Mouse (Mus musculus): ENCODE results near the gene Cdc42ep2. TPM values are rescaled to one million over a fixed set of nuclear protein-coding genes. Genes with fewer than 3 reads are reported as not detected.

Gene Cdc42ep2
- total and polyA plus RNA-seq, 3 experiments = 0.13 to 0.25 (median 0.20) TPM

DNA sequence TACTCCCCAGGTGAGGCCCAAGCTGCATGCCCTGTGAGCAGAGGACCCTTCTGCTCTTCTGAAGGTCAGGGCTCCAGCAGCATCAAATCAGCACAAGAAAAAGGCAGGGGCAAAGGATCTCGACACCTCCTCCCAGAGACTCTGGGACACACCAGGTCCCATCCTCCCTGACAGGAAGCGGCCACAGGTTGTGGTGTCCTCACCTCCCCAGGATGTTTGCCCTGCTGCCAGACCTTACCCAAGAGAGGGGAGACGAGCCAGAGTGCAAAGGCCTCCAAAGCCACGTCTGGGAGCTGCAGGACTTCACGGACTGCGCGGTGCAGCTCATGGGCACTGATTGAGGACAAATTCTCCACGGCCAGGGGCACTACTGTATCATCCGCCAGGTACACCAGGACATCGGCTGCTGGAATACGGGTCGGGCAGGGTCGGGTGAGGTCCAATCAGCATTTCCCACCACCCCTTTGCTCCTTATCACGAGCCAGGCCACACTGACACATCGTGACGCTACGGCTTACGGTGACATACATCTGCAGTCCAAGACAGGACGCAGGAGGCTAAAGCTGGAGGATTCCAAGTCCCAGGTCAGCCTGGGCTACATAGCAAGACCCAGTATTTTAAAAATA lies 51.6 kb downstream of the Cdc42ep2 start:
- dilution Hi-C loops (cut with MboI; ENCODE audit: extremely low pct_ligation_motif_present, extremely low pct_unique_long_range_greater_than_20kb, low sequenced_read_pairs) (no loop called here), in situ Hi-C loops (cut with MboI; ENCODE audit: low pct_ligation_motif_present, low pct_unique_long_range_greater_than_20kb, low sequenced_read_pairs) (no loop called here)
- Histone ChIP-seq H3K4me2 (ENCODE audit: insufficient read depth, low read depth, poor library complexity, severe bottlenecking) (no peak overlapping the region), H3K79me2 (replicated peaks; ENCODE audit: control insufficient read depth, extremely low read depth, insufficient read depth, poor library complexity, severe bottlenecking) (peaks cover 4% of the 10 kb centered on the region; the same call in 1 of the 2 replicates), H3K4me1 (ENCODE audit: control insufficient read depth in 1 of 2, insufficient read depth in 2 of 2) (peaks cover 19 to 46% of the 10 kb centered on the region in 2 experiments), H3K9me3 (replicated peaks; ENCODE audit: low read length) (no peaks in the 10 kb centered on the region), H3K4me3 (replicated peaks in 1 of 3; ENCODE audit: low read depth in 2 of 3, low read length in 2 of 3, poor library complexity in 1 of 3) (no peak overlapping the region), H3K27ac (ENCODE audit: insufficient read depth, low read depth) (no peak overlapping the region), H3K27me3 (replicated peaks) (no peaks in the 10 kb centered on the region), H3K9ac (ENCODE audit: insufficient read depth, low read depth) (no peak overlapping the region), H3K36me3 (replicated peaks in 1 of 2; ENCODE audit: control insufficient read depth in 1 of 2, insufficient read depth in 1 of 2, low read length in 1 of 2) (peaks cover 45 to 54% of the 10 kb centered on the region in 2 experiments)
- no peak for TF ChIP-seq POLR2A (IDR thresholded peaks at IDR 0.05; ENCODE audit: low read depth, low read length)
- no peak for TF ChIP-seq ZNF384 (IDR thresholded peaks at IDR 0.05; ENCODE audit: low read depth, low read length)
- DNase-seq (ENCODE audit: extremely low read depth) = no peak

DNA sequence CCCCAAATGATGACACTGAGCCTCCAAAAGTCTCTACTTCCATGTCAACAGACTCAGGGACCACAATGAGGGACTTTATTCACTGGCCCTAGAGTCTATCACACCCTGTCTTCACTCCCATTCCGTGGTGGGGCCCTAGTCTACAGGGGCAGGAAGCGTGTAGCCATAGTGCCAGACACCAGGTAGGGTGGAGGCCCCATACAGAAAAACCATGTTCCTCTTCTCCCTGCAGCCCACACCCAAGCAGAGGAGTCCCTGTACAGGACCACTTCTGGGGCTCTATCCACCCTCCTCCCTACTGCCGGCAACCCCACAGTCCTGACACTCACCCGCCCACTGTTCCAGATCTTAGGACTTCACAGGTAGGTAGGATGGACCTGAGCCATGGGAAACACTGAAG lies 52.1 kb downstream of the Cdc42ep2 start:
- Histone ChIP-seq H3K4me2 (ENCODE audit: insufficient read depth, low read depth, poor library complexity, severe bottlenecking) (no peak overlapping the region), H3K9me3 (replicated peaks; ENCODE audit: low read length) (no peaks in the 10 kb centered on the region), H3K4me1 (ENCODE audit: control insufficient read depth in 1 of 2, insufficient read depth in 2 of 2) (peaks cover 23 to 52% of the 10 kb centered on the region in 2 experiments), H3K4me3 (replicated peaks in 1 of 3; ENCODE audit: low read depth in 2 of 3, low read length in 2 of 3, poor library complexity in 1 of 3) (no peak overlapping the region), H3K79me2 (replicated peaks; ENCODE audit: control insufficient read depth, extremely low read depth, insufficient read depth, poor library complexity, severe bottlenecking) (peaks cover 4% of the 10 kb centered on the region; the same call in 1 of the 2 replicates), H3K27me3 (replicated peaks) (no peaks in the 10 kb centered on the region), H3K27ac (ENCODE audit: insufficient read depth, low read depth) (no peak overlapping the region), H3K9ac (ENCODE audit: insufficient read depth, low read depth) (no peak overlapping the region), H3K36me3 (replicated peaks in 1 of 2; ENCODE audit: control insufficient read depth in 1 of 2, insufficient read depth in 1 of 2, low read length in 1 of 2) (peaks cover 50 to 59% of the 10 kb centered on the region in 2 experiments)
- dilution Hi-C loops (cut with MboI; ENCODE audit: extremely low pct_ligation_motif_present, extremely low pct_unique_long_range_greater_than_20kb, low sequenced_read_pairs) = no loop called here
- in situ Hi-C loops (cut with MboI; ENCODE audit: low pct_ligation_motif_present, low pct_unique_long_range_greater_than_20kb, low sequenced_read_pairs) = no loop called here
- DNase-seq (ENCODE audit: extremely low read depth) = no peak
- TF ChIP-seq ELF1 (IDR thresholded peaks at IDR 0.05; ENCODE audit: low read depth, low read length) (no peak), MAFK (IDR thresholded peaks at IDR 0.05; ENCODE audit: insufficient replicate concordance, low read length) (no peak), HCFC1 (IDR thresholded peaks at IDR 0.05; ENCODE audit: low read depth, low read length) (no peak), TBP (conservative IDR thresholded peaks at IDR 0.05; ENCODE audit: low read depth, low read length) (no peak), JUND (conservative IDR thresholded peaks at IDR 0.05; ENCODE audit: low read depth, low read length) (no peak), KAT2A (IDR thresholded peaks at IDR 0.05; ENCODE audit: insufficient replicate concordance, low read length) (no peak), MEF2A (IDR thresholded peaks at IDR 0.05; ENCODE audit: borderline replicate concordance, low read depth, low read length) (no peak), UBTF (IDR thresholded peaks at IDR 0.05; ENCODE audit: low read depth, low read length) (no peak), MYC (IDR thresholded peaks at IDR 0.05; ENCODE audit: low read depth, low read length) (no peak), CHD2 (IDR thresholded peaks at IDR 0.05; ENCODE audit: low read length) (no peak), TCF12 (IDR thresholded peaks at IDR 0.05; ENCODE audit: low read depth, low read length) (no peak), MXI1 (IDR thresholded peaks at IDR 0.05; ENCODE audit: low read depth, low read length) (no peak), USF2 (conservative IDR thresholded peaks at IDR 0.05; ENCODE audit: low read depth, low read length) (no peak), NELFE (IDR thresholded peaks at IDR 0.05; ENCODE audit: low read depth, low read length) (no peak), ETS1 (conservative IDR thresholded peaks at IDR 0.05; ENCODE audit: low read depth, low read length) (no peak), SIN3A (IDR thresholded peaks at IDR 0.05; ENCODE audit: low read length) (no peak), JUN (IDR thresholded peaks at IDR 0.05; ENCODE audit: insufficient read depth, low read depth, low read length) (no peak)
